Mouse (Mus musculus) frontal cortex, adult (tissue): ENCODE measurements around the gene Olfr1132.
"Not testable (repeated sequence)": the region's sequence is repeated elsewhere in the genome, so short reads cannot be mapped to it uniquely, and the experiment has no call there.

Experiments
- ATAC-seq: cut with Nextera tagmentation; 2 replicates; pipeline ENCODE4 v1.9.2; 2017; ENCODE audit warnings: mild to moderate bottlenecking, moderate library complexity, mixed read lengths; ENCODE audit not compliant: low TSS enrichment

Olfr1132 gene

DNA sequence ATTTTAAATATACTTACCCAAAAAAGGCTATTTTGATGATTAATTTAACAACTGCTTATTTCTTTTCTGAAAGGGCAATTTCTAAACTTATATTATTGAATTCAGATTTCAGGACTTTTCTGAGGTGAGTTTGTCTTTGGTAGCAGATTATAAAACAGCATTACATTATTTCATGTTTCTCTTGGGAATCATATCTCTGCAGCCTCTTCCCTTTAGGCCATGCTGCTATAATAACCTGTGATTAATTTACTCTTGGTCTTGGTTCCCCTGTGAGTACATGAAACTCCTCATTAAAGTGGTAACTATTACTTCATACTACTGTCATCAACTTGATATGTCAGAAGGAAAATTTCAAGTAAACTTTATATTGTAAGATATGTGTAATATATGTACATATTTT is at the start of gene Olfr1132:
Gene Olfr1132 (minus strand): TSS at position 101 of the 400 bp plus-strand sequence.
- ATAC-seq = no peak

DNA sequence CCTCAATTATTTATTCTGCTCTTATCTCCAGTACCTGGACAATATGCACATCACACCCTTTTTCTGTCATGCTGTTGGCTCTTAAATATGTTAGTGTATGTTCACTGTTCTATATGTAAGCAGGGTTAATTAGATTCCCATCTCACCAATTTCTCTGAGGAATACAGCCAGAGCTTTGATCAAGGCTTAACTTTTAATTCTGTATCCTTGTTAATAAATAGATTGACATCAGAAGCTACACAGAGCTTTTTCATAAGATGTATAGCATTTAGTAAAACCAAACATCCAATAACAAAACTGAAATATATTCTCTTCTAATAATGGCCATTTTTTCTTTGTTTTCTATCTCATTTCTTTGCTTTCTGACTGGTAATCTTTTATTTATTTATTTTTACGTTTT is 36.2 kb upstream of the Olfr1132 start, which contains the start of gene Olfr1135:
Gene Olfr1135 (minus strand): TSS at position 101 of the 400 bp plus-strand sequence.
- ATAC-seq = no peak

DNA sequence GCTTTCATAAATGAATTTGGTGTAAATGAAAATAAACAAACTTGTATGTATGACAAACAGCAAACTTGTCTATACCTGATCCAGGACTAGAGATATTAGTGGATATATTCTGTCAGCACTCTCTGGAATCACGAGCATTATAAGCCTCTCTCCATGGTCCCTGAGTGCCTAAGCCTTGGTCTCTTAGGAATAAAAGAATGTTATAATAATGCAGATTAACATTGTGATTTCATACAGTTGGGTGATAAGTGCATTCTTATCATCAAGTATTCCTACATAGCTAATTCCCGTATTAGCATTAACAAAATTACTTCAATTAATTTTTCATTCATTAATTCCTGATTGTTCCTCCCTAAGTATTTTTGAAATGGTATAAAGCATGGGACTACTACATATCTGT is 21.0 kb upstream of the Olfr1132 start, which contains the start of gene Olfr1134:
Gene Olfr1134 (minus strand): TSS at position 101 of the 400 bp plus-strand sequence.
- ATAC-seq = no peak

DNA sequence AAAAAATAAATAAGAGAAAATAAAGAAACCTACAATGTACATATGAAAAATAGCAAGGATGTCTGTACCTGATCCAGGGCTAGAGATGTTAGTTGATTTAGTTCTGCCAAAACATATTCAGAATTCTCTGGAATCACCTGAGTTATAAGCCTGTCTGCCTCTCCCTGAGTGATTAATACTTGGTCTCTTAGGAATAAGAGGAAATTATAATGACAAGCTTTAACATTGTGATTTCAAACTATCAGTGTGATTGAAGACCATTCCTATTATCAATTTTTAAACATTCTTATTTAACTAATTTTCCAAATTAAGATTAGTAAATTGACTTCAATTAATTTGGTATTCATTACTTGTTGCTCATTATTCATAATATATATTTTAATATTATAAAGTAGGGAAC is 9.9 kb upstream of the Olfr1132 start, which contains the start of gene Olfr1133:
Gene Olfr1133 (minus strand): TSS at position 101 of the 400 bp plus-strand sequence.
- ATAC-seq = no peak

DNA sequence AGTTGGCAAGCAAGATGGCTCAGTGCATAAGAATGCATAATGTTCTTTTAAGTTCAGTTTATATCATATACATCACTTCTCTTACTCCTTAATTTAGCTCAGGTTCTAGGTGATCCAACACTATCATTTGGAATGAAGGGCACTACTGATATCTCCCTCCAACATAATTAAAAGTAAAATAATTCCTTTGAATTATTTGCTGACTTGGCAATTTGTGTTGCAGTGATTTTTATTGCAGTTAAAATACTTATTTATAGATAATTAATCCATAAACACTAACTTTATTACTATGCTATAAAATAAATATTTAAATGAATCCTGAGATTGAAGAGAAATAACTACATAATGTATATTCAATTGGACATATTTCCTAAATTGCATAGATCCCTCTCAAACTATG is 5.1 kb upstream of the Olfr1132 start:
- no peak for ATAC-seq

DNA sequence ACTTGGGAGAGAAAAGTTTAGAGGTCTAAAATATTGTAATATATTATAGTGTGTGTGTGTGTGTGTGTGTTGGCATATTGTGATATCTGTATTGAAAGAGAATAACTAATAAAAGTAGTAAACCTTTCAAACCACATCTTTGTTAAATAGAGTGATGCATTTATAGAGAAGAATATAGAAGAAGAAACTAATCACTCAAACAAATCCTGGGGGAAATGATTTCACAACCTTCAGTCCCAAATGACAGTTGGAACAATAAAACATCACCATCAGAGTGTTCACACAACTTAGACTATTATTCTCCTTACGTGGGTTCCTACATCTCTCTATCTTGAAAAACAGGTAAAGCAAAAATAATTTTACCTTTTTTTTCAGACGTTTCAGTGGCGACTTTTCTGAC is 10.5 kb downstream of the Olfr1132 start, which contains the start of gene Olfr1131:
Gene Olfr1131 (plus strand): TSS at position 301 of the 400 bp plus-strand sequence.
- no peak for ATAC-seq

DNA sequence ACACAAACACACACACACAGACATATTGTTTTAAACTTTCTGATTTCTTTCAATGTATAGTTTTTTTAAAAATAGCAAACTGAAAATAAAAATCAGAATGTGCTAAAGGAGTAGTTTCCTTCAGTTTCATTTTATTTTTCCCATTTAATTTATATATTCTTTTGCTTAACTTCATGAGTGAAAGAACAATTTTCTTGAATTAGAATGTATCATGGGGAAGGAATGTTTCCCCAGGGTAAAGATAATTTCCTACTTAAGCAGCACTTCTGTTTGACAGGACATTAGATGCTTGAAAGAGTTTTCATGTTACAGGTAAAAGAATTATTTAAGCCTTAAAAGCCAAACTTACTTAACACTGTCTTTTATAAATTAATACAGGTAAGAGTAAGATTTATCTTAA is 31.4 kb downstream of the Olfr1132 start, which contains the start of gene Olfr1130:
Gene Olfr1130 (plus strand): TSS at position 301 of the 400 bp plus-strand sequence.
- ATAC-seq = not testable (repeated sequence)
